Mouse (Mus musculus): ENCODE measurements at regions not wholly inside any gene's neighbourhood (a gene's known extent, or its start where the extent isn't known, plus 50 kb on each side); places are given as distances from the start of the nearest gene placed in this dataset.
A peak's percentile ranks its signal among the peaks of the same experiment; 100 is the strongest.
"Not testable (repeated sequence)": the region's sequence is repeated elsewhere in the genome, so short reads cannot be mapped to it uniquely, and the experiment has no call there.

DNA sequence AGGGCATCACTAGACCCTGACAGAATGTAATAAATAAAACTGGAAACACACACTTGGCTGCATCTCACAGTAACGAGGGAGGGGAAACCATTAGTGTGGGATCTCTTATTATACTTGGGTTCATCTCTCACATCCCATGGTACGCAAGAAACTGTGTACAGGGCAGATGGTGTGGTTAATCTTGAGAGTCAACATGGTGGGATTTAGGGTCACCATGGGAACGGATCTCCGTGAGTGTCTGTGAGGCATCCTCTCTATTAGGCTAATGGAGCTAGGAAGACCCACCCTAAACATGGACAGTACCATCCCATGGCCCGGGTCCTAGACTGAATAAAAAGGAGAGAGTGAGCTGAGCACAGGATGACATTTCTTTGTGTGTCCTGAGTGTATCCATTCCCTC lies 130.1 kb upstream of the Dapk1 start:
- DNase-seq (ENCODE audit: low spot score), result no peak

DNA sequence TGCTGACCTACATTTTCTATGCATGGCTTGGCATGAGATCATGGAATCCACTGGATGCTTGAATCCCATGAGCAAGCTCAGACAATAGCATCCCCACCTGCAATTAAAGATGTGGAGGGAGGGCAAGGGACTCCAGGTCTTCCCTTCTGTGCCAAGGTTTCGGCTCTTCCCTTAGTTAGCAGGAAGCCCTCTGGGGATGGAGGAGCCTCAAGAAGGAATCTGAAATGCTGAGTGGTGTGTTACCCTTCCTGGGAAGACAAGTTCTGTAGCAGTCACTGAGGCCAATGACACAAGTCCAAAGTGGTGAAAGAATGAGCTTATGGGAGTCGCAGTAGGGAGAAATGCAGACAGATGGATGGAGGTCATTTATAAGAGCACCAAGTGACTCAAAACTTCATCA lies 125.4 kb upstream of the Dapk1 start:
- no peak for DNase-seq (ENCODE audit: low spot score)

DNA sequence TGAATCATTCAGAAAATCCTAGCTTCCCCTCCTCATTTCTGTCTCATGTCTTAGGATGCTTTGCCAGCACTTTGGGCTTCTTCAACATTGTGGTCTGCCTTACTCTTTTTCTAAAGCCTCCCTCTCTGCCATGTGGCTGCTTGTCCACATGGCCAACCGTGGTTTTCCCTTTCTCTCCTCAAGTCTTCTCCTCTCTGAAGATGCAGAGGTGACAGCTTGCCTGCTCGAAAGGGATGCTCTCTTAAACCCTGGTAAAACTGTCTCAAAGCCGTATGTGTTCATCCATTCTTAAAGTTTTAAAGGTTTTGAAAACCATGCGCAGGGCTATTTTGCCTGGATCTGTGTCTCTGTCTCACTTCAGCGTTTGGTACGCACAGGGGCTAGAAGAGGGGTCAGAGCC lies 123.4 kb upstream of the Dapk1 start:
- no peak for DNase-seq (ENCODE audit: low spot score)

DNA sequence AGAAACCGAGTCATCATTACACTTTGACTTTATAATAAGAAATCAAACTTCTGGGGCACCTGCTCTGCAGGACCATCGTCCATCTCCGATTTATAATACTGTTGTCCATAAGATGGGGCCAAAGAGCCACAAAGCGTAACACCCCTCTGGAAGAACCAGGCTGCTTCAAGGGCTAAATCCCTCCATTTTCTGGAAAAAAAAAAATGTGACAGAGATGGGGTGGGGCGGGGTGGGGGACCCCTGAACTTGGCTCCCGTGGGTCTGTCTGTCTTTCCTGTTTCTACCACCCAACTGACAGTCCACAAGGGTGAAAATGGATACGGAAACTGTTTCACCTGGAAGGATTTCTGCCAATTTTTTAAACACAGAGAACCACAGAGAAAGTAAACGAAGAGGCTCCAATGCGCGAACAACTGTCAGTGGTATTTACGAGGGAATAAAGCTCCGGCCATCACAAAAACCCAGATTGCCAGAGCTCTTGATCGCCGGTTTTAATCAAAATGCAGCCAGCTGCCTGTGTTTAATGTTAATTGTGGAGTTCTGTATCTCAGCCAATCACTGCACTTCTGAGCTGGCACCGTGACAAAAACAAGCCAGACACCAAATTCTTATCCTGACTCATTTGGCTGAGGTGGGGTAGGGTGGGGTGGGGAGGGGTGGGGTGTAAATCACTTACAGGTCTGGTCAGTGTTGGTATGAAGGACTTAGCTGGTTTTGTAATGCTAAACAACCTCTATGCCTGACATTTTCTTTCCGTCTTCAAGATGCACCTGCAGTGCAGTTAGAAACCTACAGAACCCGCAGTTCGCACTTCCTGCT lies 122.5 kb upstream of the Dapk1 start:
- no peak for DNase-seq (ENCODE audit: low spot score)

GRCm38 (mm10) chr13:60479862-60480730 lies 121.7 kb upstream of the Dapk1 start:
- no peak for DNase-seq (ENCODE audit: low spot score)

DNA sequence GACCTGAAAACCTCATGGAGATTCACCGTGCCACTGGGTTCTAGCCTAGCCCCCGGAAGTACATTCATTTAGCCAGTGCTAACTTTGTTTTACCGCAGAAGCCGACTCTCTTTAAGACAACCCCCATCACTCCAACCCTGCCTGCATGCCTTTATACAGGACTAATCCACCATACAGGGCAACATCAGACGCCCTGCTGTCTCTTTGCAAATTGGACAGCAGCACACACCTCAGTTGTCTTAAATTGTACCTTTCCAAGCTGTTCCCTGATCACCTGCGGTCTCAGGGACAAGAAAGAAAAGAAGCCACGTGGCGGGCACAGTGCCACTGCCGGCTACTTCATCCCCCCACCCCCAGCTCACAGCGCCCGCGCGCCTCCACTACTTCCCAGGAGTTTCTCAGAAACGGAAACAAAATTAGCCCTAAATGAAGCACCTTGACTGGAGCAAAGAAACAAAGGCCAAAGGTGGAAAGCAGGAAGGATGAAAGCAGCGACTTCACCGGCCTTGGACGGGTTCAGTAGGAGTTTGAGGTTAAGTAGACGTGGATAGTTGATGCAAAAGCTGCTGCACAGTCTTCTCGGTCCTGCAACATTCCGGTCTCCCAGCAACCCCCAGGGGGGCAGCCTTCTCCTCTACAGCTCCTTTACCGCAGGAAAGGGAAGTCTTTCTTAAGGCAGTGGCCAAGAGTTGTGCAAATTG lies 120.9 kb upstream of the Dapk1 start:
- DNase-seq (ENCODE audit: low spot score), result no peak

DNA sequence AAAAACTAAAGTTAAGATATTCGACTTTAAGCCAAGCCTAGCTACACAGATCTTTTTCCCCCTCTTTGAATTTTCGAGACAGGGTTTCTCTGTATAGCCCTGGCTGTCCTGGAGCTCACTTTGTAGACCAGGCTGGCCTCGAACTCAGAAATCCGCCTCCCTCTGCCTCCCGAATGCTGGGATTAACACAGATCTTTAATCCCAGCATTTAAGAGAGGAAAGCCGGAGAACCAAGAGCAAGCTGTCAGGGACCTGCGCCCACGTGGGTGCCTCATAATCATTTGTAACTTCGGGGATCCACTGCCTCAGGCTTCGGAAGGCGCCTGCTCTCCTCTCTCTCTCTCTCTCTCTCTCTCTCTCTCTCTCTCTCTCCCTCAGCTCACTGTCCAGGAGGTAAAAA lies 120.3 kb upstream of the Dapk1 start:
- DNase-seq (ENCODE audit: low spot score), result not testable (repeated sequence)

DNA sequence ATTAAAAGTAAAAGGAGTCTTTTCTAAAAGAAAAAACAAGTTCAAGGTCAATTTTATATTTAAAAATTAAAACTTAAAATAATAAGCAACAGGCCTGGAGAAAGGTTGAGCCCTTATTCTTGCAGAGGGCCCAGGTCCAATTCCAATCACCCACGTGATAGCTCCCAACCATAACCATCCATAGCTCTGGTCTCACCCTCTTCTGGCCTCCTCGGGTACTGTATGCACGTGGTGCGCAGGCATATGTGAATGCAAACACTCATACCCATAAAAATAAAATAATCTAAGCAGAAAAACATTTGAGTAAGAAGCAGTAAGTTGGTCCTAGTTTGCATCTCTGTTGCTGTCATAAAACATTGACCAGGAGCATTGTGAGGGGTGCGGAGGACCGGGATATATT lies 119.8 kb upstream of the Dapk1 start:
- DNase-seq (ENCODE audit: low spot score), result no peak

- peak; percentile 44 for DNase-seq (ENCODE audit: low spot score)
Measured at GRCm38 (mm10) chr13:60486105-60486504, 115.6 kb upstream of the Dapk1 start.

GRCm38 (mm10) chr13:60486871-60487270 lies 114.9 kb upstream of the Dapk1 start:
- DNase-seq (ENCODE audit: low spot score), result no peak

- DNase-seq (ENCODE audit: low spot score), result peak; percentile 20
Measured at GRCm38 (mm10) chr13:60488131-60488883, 113.4 kb upstream of the Dapk1 start.

DNA sequence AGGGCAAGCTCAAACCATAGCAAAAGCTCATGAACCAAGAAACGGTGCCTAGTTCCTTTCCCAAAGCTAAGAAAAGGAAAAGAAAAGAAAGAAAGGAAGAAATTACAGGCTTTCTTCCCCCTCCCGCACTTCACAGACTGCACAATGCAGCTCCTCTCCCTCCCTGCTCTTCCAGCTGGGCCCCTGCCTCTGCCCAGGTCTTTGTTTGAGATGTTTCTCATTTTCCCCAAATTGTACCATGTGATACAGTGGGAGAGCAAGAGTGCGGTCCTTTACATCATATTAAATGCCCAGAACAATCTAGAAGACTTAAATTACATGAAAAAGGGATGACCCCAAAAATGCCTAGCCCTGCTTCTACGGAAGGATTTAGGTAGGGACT lies 112.9 kb upstream of the Dapk1 start:
- no peak for DNase-seq (ENCODE audit: low spot score)

GRCm38 (mm10) chr13:60491948-60492464 lies 109.7 kb upstream of the Dapk1 start:
- no peak for DNase-seq (ENCODE audit: low spot score)

- no peak for DNase-seq (ENCODE audit: low spot score)
Measured at GRCm38 (mm10) chr13:60493836-60494235, 107.9 kb upstream of the Dapk1 start.

GRCm38 (mm10) chr13:60497714-60498400 lies 103.9 kb upstream of the Dapk1 start:
- DNase-seq (ENCODE audit: low spot score), result no peak

- no peak for DNase-seq (ENCODE audit: low spot score)
Measured at GRCm38 (mm10) chr13:60504196-60504595, 97.6 kb upstream of the Dapk1 start.

- no peak for DNase-seq (ENCODE audit: low spot score)
Measured at GRCm38 (mm10) chr13:60507611-60508010, 94.1 kb upstream of the Dapk1 start.

DNA sequence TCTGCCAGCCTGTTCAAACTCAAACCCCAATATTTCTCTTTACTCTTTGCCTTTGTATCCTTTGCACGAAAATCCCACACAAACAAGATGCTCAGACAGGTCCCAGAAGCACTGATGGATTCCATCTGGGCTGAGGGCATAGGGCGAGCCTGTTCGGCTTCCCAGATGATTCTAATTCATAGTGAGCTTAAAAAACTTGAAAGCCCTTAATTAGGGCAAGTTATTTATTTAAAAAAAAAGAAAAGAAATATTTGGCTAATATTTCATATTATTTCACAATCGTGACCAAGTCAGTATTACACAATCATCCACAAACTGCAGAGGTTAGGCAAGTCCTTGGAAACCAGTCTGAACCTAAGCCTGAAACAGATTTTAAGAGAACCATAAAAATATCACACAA lies 93.7 kb upstream of the Dapk1 start:
- no peak for DNase-seq (ENCODE audit: low spot score)

GRCm38 (mm10) chr13:60508856-60509255 lies 92.9 kb upstream of the Dapk1 start:
- DNase-seq (ENCODE audit: low spot score), result no peak

- no peak for DNase-seq (ENCODE audit: low spot score)
Measured at GRCm38 (mm10) chr13:60511101-60511500, 90.6 kb upstream of the Dapk1 start.

- no peak for DNase-seq (ENCODE audit: low spot score)
Measured at GRCm38 (mm10) chr13:60511628-60512027, 90.1 kb upstream of the Dapk1 start.
